Mouse (Mus musculus): ENCODE results near the gene Gm9774. TPM values are rescaled to one million over a fixed set of nuclear protein-coding genes. Genes with fewer than 3 reads are reported as not detected.
A peak's percentile ranks its signal among the peaks of the same experiment; 100 is the strongest.

The Gm9774 gene
- 8.5 TPM for polyA plus RNA-seq (2012; fragmentation: generic; extraction: Trizol)
- long read RNA-seq, experiment 1, transcript Gm9774-202 (1 exons, 1,392 nt) = major isoform, 10 of 10 reads
- long read RNA-seq, experiment 1, partial matches to known transcripts = 0 of 10 reads
- long read RNA-seq, experiment 1, other reads (novel, unspliced or antisense) = 0 of 10 reads
- long read RNA-seq, experiment 2, transcript Gm9774-202 (1 exons, 1,392 nt) = major isoform, 8 of 8 reads
- long read RNA-seq, experiment 2, partial matches to known transcripts = 0 of 8 reads
- long read RNA-seq, experiment 2, other reads (novel, unspliced or antisense) = 0 of 8 reads

DNA sequence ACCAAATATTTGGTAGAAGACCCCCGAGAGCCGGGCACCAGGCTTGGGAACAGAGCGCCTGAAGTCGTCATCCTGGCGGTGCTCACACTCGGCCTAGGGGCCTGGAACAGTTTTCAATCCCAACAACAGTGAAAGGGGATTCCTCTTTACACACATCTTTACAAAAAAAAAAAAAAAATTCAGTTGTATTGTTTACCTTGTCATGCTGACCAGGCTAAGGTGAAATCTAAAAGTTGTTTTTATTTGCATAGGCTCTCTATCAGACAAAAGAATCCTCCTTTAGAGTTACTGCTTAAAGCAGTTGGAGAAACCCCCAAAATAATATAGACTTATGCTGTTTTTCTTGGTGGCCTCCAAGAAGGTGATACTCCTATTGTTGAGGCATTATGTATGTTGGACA is at the start of gene Gm9774:
Gene Gm9774, minus strand, starts transcription at position 101 of the 400 bp plus-strand sequence.
- H3K79me3 ChIP-seq (ENCODE audit: low read depth) = no peaks in the 10 kb centered on the region
- H3K4me3 ChIP-seq (ENCODE audit: insufficient read depth, poor library complexity, severe bottlenecking) = no peak within 1 kb of the TSS
- no peaks in the 10 kb centered on the region for H3K36me3 ChIP-seq (ENCODE audit: control insufficient read depth, insufficient read depth)
- H3K27me3 ChIP-seq (ENCODE audit: control insufficient read depth, insufficient read depth, insufficient read length) = no peaks in the 10 kb centered on the region
- no peaks in the 10 kb centered on the region for H3K79me2 ChIP-seq (ENCODE audit: control insufficient read depth, insufficient read depth)
- no peak within 1 kb of the TSS for H3ac ChIP-seq (ENCODE audit: control insufficient read depth, insufficient read length, low read depth)
- TF ChIP-seq MYOD1 (IDR thresholded peaks at IDR 0.05; ENCODE audit: control insufficient read depth, insufficient read length, low read depth) (no peak), CTCF (IDR thresholded peaks at IDR 0.05; ENCODE audit: control insufficient read depth, insufficient read depth, insufficient read length) (no peak), MAX (IDR thresholded peaks at IDR 0.05) (no peak), USF1 (IDR thresholded peaks at IDR 0.05; ENCODE audit: low read depth) (no peak), CEBPB (IDR thresholded peaks at IDR 0.05; ENCODE audit: low read depth) (no peak), FOSL1 (IDR thresholded peaks at IDR 0.05; ENCODE audit: insufficient read depth, low read length, poor library complexity, severe bottlenecking) (no peak)

DNA sequence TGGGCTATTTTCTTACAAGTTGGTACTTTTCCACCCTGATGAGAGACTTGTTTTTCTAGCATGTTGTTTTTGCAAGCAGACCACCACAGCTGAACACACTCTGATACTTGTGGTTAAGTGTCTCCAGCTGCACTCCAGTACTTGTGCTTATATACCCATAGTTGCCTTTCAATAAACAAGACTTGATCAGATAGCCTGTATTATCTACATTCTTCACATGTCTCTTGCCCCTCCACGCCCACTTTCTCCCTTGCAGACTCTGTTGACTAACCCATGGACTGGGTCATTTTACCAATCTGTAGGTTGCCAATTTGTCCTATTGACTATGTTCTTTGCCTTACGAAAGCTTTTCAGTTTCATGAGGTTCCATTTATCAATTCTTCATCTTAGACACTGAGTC is 40.9 kb upstream of the Gm9774 start:
- Histone ChIP-seq H3K36me3 (ENCODE audit: control insufficient read depth, insufficient read depth) (no peaks in the 10 kb centered on the region), H3K79me2 (ENCODE audit: control insufficient read depth, insufficient read depth) (no peaks in the 10 kb centered on the region), H3ac (ENCODE audit: control insufficient read depth, insufficient read length, low read depth) (no peak overlapping the region), H3K4me3 (ENCODE audit: insufficient read depth, poor library complexity, severe bottlenecking) (no peak overlapping the region), H3K79me3 (ENCODE audit: low read depth) (no peaks in the 10 kb centered on the region), H3K27me3 (ENCODE audit: control insufficient read depth, insufficient read depth, insufficient read length) (no peaks in the 10 kb centered on the region)
- peak; percentile 38 for TF ChIP-seq MYOD1 (IDR thresholded peaks at IDR 0.05; ENCODE audit: control insufficient read depth, insufficient read length, low read depth)
- no peak for TF ChIP-seq MYOG (IDR thresholded peaks at IDR 0.05; ENCODE audit: control insufficient read depth, extremely low read depth, insufficient read length)
- no peak for TF ChIP-seq FOSL1 (IDR thresholded peaks at IDR 0.05; ENCODE audit: insufficient read depth, low read length, poor library complexity, severe bottlenecking)
- TF ChIP-seq CEBPB (IDR thresholded peaks at IDR 0.05; ENCODE audit: low read depth) = no peak
- TF ChIP-seq USF1 (IDR thresholded peaks at IDR 0.05; ENCODE audit: low read depth) = no peak

DNA sequence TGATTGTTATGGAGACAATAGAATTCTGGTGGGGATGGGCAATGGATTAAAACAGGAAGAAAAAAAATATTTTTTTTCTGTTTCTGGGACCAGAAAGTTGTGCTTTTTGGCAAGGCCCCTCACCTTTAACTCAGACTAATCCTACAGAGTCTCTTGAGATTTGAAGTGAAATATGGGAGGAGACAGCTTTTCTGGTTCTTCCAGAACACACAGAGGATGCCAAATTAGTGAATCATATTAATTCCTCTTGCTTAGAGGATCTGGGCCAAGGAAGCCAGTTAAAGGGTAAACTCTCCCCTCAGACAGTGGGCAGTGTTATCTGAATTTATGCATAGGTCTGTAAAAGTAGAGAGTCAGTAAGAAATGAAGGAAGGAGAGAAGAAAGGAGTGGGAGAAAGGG is 38.2 kb upstream of the Gm9774 start:
- Histone ChIP-seq H3K4me3 (ENCODE audit: insufficient read depth, poor library complexity, severe bottlenecking) (no peak overlapping the region), H3K36me3 (ENCODE audit: control insufficient read depth, insufficient read depth) (no peaks in the 10 kb centered on the region), H3K79me2 (ENCODE audit: control insufficient read depth, insufficient read depth) (no peaks in the 10 kb centered on the region), H3K79me3 (ENCODE audit: low read depth) (no peaks in the 10 kb centered on the region), H3ac (ENCODE audit: control insufficient read depth, insufficient read length, low read depth) (no peak overlapping the region), H3K27me3 (ENCODE audit: control insufficient read depth, insufficient read depth, insufficient read length) (no peaks in the 10 kb centered on the region)
- TF ChIP-seq CEBPB (IDR thresholded peaks at IDR 0.05; ENCODE audit: low read depth) (no peak), USF1 (IDR thresholded peaks at IDR 0.05; ENCODE audit: low read depth) (no peak), CTCF (IDR thresholded peaks at IDR 0.05; ENCODE audit: control insufficient read depth, insufficient read depth, insufficient read length) (no peak), FOSL1 (IDR thresholded peaks at IDR 0.05; ENCODE audit: insufficient read depth, low read length, poor library complexity, severe bottlenecking) (no peak), MYOG (IDR thresholded peaks at IDR 0.05; ENCODE audit: control insufficient read depth, extremely low read depth, insufficient read length) (no peak), MYOD1 (IDR thresholded peaks at IDR 0.05; ENCODE audit: control insufficient read depth, insufficient read length, low read depth) (no peak), MAX (IDR thresholded peaks at IDR 0.05) (no peak)

DNA sequence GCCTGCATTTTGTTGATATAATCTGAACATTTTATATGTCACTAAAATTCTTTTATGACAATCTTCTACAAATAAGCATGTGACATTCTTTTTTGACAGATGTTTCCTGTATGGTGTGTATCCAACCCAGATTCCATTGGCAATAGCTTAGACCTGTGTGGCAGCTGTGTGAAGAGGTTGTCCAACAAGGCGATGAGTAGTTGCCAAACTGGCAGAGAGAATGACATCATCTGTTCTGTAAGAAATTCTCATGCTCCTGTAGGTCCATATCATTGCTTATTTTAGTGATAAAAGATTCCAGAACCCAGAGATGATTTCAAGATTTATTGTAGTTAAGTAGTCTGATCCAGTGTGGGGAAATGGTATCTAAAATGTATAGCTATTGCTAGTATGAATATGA is 37.4 kb upstream of the Gm9774 start:
- Histone ChIP-seq H3K36me3 (ENCODE audit: control insufficient read depth, insufficient read depth) (no peaks in the 10 kb centered on the region), H3K27me3 (ENCODE audit: control insufficient read depth, insufficient read depth, insufficient read length) (no peaks in the 10 kb centered on the region), H3K79me3 (ENCODE audit: low read depth) (no peaks in the 10 kb centered on the region), H3K79me2 (ENCODE audit: control insufficient read depth, insufficient read depth) (no peaks in the 10 kb centered on the region), H3K4me3 (ENCODE audit: insufficient read depth, poor library complexity, severe bottlenecking) (no peak overlapping the region), H3ac (ENCODE audit: control insufficient read depth, insufficient read length, low read depth) (no peak overlapping the region)
- TF ChIP-seq FOSL1 (IDR thresholded peaks at IDR 0.05; ENCODE audit: insufficient read depth, low read length, poor library complexity, severe bottlenecking) (no peak), CEBPB (IDR thresholded peaks at IDR 0.05; ENCODE audit: low read depth) (peak; percentile 8), MYOD1 (IDR thresholded peaks at IDR 0.05; ENCODE audit: control insufficient read depth, insufficient read length, low read depth) (peak; percentile 49), CTCF (IDR thresholded peaks at IDR 0.05; ENCODE audit: control insufficient read depth, insufficient read depth, insufficient read length) (no peak)

DNA sequence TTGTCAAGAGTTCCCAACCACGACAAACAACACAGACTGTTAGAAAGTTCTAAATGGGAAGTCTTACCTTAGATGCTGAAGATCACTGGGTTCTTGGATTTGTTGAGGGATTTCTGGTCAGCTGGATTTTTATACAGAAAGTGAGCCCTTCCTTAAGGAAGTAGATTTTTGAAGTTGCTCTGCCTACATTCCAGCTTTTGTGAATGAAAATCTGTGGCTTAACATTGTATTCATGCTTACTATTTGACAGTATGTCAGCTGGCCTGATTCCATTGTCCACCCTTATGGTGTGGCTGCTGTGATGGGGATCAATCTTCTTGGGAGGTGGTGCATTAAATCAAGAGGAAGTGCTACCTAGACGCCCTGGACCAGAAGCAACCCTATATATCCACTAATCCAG is 29.4 kb upstream of the Gm9774 start, which contains the start of gene Sprr3:
Gene Sprr3, minus strand, starts transcription at position 101 of the 400 bp plus-strand sequence.
- no peak for TF ChIP-seq MYOG (IDR thresholded peaks at IDR 0.05; ENCODE audit: control insufficient read depth, extremely low read depth, insufficient read length)
- TF ChIP-seq MAX (IDR thresholded peaks at IDR 0.05) = no peak
- TF ChIP-seq USF1 (IDR thresholded peaks at IDR 0.05; ENCODE audit: low read depth) = no peak
- TF ChIP-seq CEBPB (IDR thresholded peaks at IDR 0.05; ENCODE audit: low read depth) = no peak
- no peak for TF ChIP-seq MYOD1 (IDR thresholded peaks at IDR 0.05; ENCODE audit: control insufficient read depth, insufficient read length, low read depth)
- no peak for TF ChIP-seq CTCF (IDR thresholded peaks at IDR 0.05; ENCODE audit: control insufficient read depth, insufficient read depth, insufficient read length)
- no peak for TF ChIP-seq FOSL1 (IDR thresholded peaks at IDR 0.05; ENCODE audit: insufficient read depth, low read length, poor library complexity, severe bottlenecking)
- H3ac ChIP-seq (ENCODE audit: control insufficient read depth, insufficient read length, low read depth) = no peak within 1 kb of the TSS
- no peaks in the 10 kb centered on the region for H3K27me3 ChIP-seq (ENCODE audit: control insufficient read depth, insufficient read depth, insufficient read length)
- H3K79me2 ChIP-seq (ENCODE audit: control insufficient read depth, insufficient read depth) = no peaks in the 10 kb centered on the region
- H3K79me3 ChIP-seq (ENCODE audit: low read depth) = no peaks in the 10 kb centered on the region
- no peak within 1 kb of the TSS for H3K4me3 ChIP-seq (ENCODE audit: insufficient read depth, poor library complexity, severe bottlenecking)
- no peaks in the 10 kb centered on the region for H3K36me3 ChIP-seq (ENCODE audit: control insufficient read depth, insufficient read depth)

DNA sequence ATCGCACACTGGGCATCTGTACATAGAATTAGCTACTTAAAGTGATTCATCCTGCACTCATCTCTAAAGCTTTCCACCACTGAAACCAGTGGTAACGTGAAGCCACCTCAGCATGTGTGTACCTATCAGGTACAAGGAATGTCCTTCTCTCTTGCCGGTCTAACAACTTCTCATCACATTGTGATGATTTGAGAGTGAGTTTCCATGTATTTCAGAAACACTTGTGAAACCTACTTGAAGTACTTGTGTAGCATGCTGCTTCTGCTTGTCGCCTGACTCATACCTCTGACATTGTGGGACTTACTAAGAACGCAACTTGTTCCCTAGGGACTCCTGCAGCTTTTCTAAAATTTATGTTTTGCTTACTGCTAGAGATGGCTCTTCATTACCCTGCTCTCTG is 25.9 kb upstream of the Gm9774 start:
- Histone ChIP-seq H3K27me3 (ENCODE audit: control insufficient read depth, insufficient read depth, insufficient read length) (no peaks in the 10 kb centered on the region), H3K79me3 (ENCODE audit: low read depth) (no peaks in the 10 kb centered on the region), H3K36me3 (ENCODE audit: control insufficient read depth, insufficient read depth) (no peaks in the 10 kb centered on the region), H3K4me3 (ENCODE audit: insufficient read depth, poor library complexity, severe bottlenecking) (no peak overlapping the region), H3K79me2 (ENCODE audit: control insufficient read depth, insufficient read depth) (no peaks in the 10 kb centered on the region), H3ac (ENCODE audit: control insufficient read depth, insufficient read length, low read depth) (no peak overlapping the region)
- TF ChIP-seq MYOG (IDR thresholded peaks at IDR 0.05; ENCODE audit: control insufficient read depth, extremely low read depth, insufficient read length) = no peak

Measured in C2C12 (cell line).